Mouse (Mus musculus) hindbrain, embryonic 12.5 days (tissue): ENCODE measurements at regions not wholly inside any gene's neighbourhood (a gene's known extent, or its start where the extent isn't known, plus 50 kb on each side); places are given as distances from the start of the nearest gene placed in this dataset.

Source experiments
- ATAC-seq: fragments of 200-750 bp; cut with Nextera tagmentation; 2 replicates; pipeline ENCODE4 v1.8.0; 2017; ENCODE audit warnings: moderate TSS enrichment; ENCODE audit not compliant: low FRiP score
- H3K27ac ChIP-seq: fragments of 300-500 bp; sonication (generic); 2 replicates; pipeline ENCODE4 v1.5.1; 2016; ENCODE audit warnings: mild to moderate bottlenecking
- H3K27me3 ChIP-seq: fragments of 300-500 bp; sonication (generic); 2 replicates; pipeline ENCODE4 v1.6.1; 2016; ENCODE audit warnings: mild to moderate bottlenecking
- H3K36me3 ChIP-seq: fragments of 300-500 bp; sonication (generic); 2 replicates; pipeline ENCODE4 v1.6.1; 2016; ENCODE audit warnings: mild to moderate bottlenecking
- H3K4me1 ChIP-seq: fragments of 300-500 bp; sonication (generic); 2 replicates; pipeline ENCODE4 v1.6.1; 2016
- H3K4me2 ChIP-seq: fragments of 300-500 bp; sonication (generic); replicated peaks from 2 replicates; pipeline ENCODE4 v1.6.1; 2016; ENCODE audit warnings: mild to moderate bottlenecking
- H3K4me3 ChIP-seq: fragments of 300-500 bp; sonication (generic); 2 replicates; pipeline ENCODE4 v1.5.1; 2016; ENCODE audit warnings: mild to moderate bottlenecking
- H3K9ac ChIP-seq: fragments of 300-500 bp; sonication (generic); 2 replicates; pipeline ENCODE4 v1.6.1; 2016; ENCODE audit warnings: mild to moderate bottlenecking, moderate library complexity
- H3K9me3 ChIP-seq: fragments of 300-500 bp; sonication (generic); replicated peaks from 2 replicates; pipeline ENCODE4 v1.6.1; 2016; ENCODE audit warnings: mild to moderate bottlenecking
- whole genome bisulfite sequencing: fragments of 180-500 bp; shearing (Covaris S2); methylation state at CpG from one replicate; pipeline ENCODE4 v1.1.7; 2016; 5-methylcytosine and 5-hydroxymethylcytosine counted together

DNA sequence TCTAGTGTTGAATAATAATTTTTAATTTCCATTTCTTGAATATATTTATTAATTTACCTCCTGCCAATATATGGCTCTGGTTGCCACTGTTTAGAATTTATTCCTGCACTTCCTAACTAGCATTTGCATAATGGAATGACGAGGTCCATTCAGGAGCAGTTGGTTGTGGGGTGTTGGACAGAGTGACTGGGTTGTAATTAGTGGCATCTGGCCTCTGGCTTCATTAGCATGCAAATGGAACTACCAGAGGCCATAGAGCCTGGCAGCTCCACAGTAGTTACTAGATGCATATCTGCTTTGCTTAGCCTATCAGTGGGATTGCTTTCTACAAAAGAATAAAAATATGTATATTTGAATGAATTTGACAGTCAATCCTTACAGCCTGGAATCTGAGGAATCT, 1099.6 kb upstream of the Cdh8 start:
- no peaks in the 10 kb centered on the region for H3K9me3 ChIP-seq
- WGBS, result 29% methylated on average over 1 of the region's 1 CpGs
- H3K27me3 ChIP-seq, result no peaks in the 10 kb centered on the region
- no peaks in the 10 kb centered on the region for H3K36me3 ChIP-seq
- H3K27ac ChIP-seq, result no peak overlapping the region
- H3K9ac ChIP-seq, result no peak overlapping the region
- peak; percentile 98 for ATAC-seq
- H3K4me3 ChIP-seq, result no peak overlapping the region
- H3K4me2 ChIP-seq, result no peak overlapping the region
- H3K4me1 ChIP-seq, result 0 out of 2 replicates have a peak, but pooled peaks cover 3% of the 10 kb centered on the region

GRCm38 (mm10) chr8:100515152-100515551, 1098.9 kb upstream of the Cdh8 start:
- ATAC-seq, result peak; percentile 55; the same call in 1 of the 2 replicates
- 54% methylated on average over 3 of the region's 3 CpGs for WGBS
- no peaks in the 10 kb centered on the region for H3K36me3 ChIP-seq

GRCm38 (mm10) chr8:100506478-100506877, 1090.2 kb upstream of the Cdh8 start:
- Histone ChIP-seq H3K27me3 (no peaks in the 10 kb centered on the region), H3K4me2 (no peak overlapping the region), H3K9ac (no peak overlapping the region), H3K4me1 (no peaks in the 10 kb centered on the region), H3K4me3 (no peak overlapping the region), H3K27ac (no peak overlapping the region), H3K36me3 (no peaks in the 10 kb centered on the region), H3K9me3 (no peaks in the 10 kb centered on the region)
- ATAC-seq, result no peak
- WGBS, result 88% methylated on average over 2 of the region's 2 CpGs

More at GRCm38 (mm10) chr8:100515152-100515551, 1098.9 kb upstream of the Cdh8 start:
- Histone ChIP-seq H3K9ac (no peak overlapping the region), H3K4me2 (no peak overlapping the region), H3K4me3 (no peak overlapping the region), H3K4me1 (0 out of 2 replicates have a peak, but pooled peaks cover 3% of the 10 kb centered on the region), H3K27ac (no peak overlapping the region), H3K9me3 (no peaks in the 10 kb centered on the region), H3K27me3 (no peaks in the 10 kb centered on the region)

DNA sequence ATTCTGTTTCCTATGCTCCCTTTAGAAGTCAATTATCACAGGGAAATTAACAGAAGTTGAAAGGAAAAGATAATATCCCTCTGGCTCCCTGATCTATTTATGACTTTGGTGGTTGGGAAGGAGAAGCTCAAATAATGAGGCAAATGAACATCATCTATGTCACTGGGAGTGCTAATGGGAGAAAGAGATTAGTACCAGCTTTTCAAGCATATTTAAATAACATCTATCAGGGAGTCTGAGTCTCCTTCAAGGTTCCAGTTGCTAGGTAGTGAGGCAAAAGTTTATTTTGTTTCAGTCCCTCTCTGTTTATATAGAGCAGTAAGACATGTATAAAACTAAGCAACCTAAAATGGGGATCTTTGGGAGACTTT, 1084.1 kb upstream of the Cdh8 start:
- ATAC-seq, result peak; percentile 20
- Histone ChIP-seq H3K4me1 (no peaks in the 10 kb centered on the region), H3K27ac (0 out of 2 replicates have a peak overlapping the region, but pooled peaks have one; percentile 41), H3K9me3 (no peaks in the 10 kb centered on the region), H3K27me3 (no peaks in the 10 kb centered on the region), H3K9ac (no peak overlapping the region), H3K4me2 (no peak overlapping the region), H3K4me3 (no peak overlapping the region), H3K36me3 (no peaks in the 10 kb centered on the region)

DNA sequence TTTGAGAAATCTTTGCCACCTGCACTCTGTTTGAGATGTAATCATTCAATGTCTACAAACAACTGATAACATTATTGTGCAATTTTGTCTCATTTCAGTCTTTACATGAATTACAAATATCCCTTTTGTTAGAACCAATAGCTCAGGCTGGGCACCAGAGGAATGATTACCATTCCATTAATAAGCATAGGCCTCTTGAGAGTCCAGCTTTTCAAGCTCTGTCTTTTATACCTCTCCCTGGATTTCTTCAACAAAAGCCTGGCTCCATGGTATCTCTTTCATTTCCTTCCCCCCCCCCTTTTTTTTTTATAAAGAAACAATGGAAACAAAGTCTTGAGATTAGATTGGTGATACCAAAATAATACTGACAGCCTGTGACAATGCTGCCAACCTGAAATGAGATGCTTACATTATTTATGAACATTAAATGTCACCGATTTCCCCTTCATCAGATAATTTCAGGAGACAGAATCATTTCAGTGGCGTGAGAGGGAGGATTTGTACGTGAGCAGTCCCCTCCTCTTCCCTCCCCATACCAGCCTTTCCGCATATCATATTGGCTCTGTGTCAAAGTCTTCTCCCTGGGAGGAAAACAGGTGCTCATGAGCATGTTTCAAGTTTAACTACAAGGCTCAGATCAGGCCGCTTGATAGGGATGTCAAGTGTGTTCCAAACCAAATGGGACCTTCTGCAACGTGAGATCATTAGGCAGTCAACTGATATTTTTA, 1083.5 kb upstream of the Cdh8 start:
- H3K9ac ChIP-seq, result no peak overlapping the region
- no peaks in the 10 kb centered on the region for H3K27me3 ChIP-seq
- H3K36me3 ChIP-seq, result no peaks in the 10 kb centered on the region
- H3K4me1 ChIP-seq, result no peaks in the 10 kb centered on the region
- no peak overlapping the region for H3K4me3 ChIP-seq
- ATAC-seq, result peak; percentile 86
- peak overlapping the region; percentile 41; the same call in 1 of the 2 replicates for H3K27ac ChIP-seq
- no peaks in the 10 kb centered on the region for H3K9me3 ChIP-seq
- no peak overlapping the region for H3K4me2 ChIP-seq
- WGBS, result 31% methylated on average over 6 of the region's 6 CpGs

DNA sequence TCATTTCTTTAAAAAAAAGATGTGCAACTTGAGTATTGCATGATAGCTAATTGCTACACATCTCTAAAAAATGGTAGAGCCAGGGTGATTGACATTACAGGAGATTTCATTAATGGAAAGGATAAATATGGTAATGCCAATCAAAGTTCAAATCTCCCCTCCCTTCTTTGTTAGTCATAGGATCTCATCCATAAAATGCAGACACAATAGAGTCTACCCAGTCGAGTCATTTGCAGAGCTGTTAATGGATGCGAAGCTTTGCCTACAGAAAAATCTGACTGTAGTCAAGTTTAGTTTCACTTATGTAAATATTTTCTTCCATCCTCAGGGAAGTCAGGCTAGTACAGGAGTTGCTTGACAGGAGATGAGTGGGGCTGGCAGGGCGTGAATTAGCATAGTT, 1078.2 kb upstream of the Cdh8 start:
- 76% methylated on average over 3 of the region's 3 CpGs for WGBS
- Histone ChIP-seq H3K9ac (no peak overlapping the region), H3K27ac (no peak overlapping the region), H3K36me3 (no peaks in the 10 kb centered on the region), H3K4me1 (no peaks in the 10 kb centered on the region), H3K4me2 (no peak overlapping the region), H3K9me3 (no peaks in the 10 kb centered on the region), H3K4me3 (no peak overlapping the region), H3K27me3 (no peaks in the 10 kb centered on the region)
- ATAC-seq, result no peak

GRCm38 (mm10) chr8:100475950-100476349, 1059.7 kb upstream of the Cdh8 start:
- ATAC-seq, result no peak
- Histone ChIP-seq H3K36me3 (no peaks in the 10 kb centered on the region), H3K4me2 (no peak overlapping the region), H3K27ac (no peak overlapping the region), H3K4me3 (no peak overlapping the region), H3K9me3 (no peaks in the 10 kb centered on the region), H3K27me3 (no peaks in the 10 kb centered on the region), H3K9ac (no peak overlapping the region), H3K4me1 (no peaks in the 10 kb centered on the region)
- WGBS, result 84% methylated on average over 4 of the region's 4 CpGs

GRCm38 (mm10) chr8:100451231-100451630, 1035.0 kb upstream of the Cdh8 start:
- Histone ChIP-seq H3K27ac (no peak overlapping the region), H3K36me3 (no peaks in the 10 kb centered on the region), H3K9me3 (no peaks in the 10 kb centered on the region), H3K4me2 (no peak overlapping the region), H3K9ac (no peak overlapping the region), H3K27me3 (no peaks in the 10 kb centered on the region), H3K4me3 (no peak overlapping the region), H3K4me1 (no peaks in the 10 kb centered on the region)
- ATAC-seq, result no peak
- 76% methylated on average over 2 of the region's 2 CpGs for WGBS

DNA sequence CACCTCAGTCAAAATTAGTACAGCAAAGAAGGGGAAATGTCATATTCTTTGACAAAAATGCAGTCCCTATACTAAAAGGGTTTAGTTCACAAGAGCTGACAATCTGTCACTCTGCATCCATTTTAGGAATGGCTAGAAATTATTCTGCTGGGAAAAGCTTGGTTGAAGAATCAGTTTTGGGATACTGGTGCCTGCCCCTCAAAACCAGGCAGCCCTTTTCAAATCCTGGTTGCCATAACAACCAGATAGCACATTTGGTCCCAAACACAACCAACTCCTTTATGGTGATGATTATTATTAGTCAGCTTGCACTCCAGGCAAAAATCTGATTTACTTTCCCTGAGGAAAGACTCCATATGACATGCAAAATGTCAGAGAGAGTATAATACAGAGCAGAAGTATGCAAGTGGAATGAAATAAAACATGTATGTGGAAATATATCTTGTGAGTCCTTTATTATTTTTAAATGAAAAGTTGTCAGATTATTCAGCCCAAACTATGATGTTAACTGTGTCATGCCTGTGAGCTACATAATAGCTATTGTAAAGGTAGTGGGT, 1034.2 kb upstream of the Cdh8 start:
- H3K27me3 ChIP-seq, result no peaks in the 10 kb centered on the region
- no peak overlapping the region for H3K27ac ChIP-seq
- H3K4me2 ChIP-seq, result no peak overlapping the region
- H3K4me1 ChIP-seq, result no peaks in the 10 kb centered on the region
- no peaks in the 10 kb centered on the region for H3K36me3 ChIP-seq
- ATAC-seq, result no peak
- H3K9me3 ChIP-seq, result no peaks in the 10 kb centered on the region
- H3K9ac ChIP-seq, result no peak overlapping the region
- H3K4me3 ChIP-seq, result no peak overlapping the region

- Histone ChIP-seq H3K9ac (no peak overlapping the region), H3K4me1 (no peaks in the 10 kb centered on the region), H3K4me3 (no peak overlapping the region), H3K27ac (no peak overlapping the region), H3K4me2 (no peak overlapping the region), H3K36me3 (no peaks in the 10 kb centered on the region), H3K27me3 (no peaks in the 10 kb centered on the region), H3K9me3 (no peaks in the 10 kb centered on the region)
- no peak for ATAC-seq
- 59% methylated on average over 2 of the region's 2 CpGs for WGBS
Observed at GRCm38 (mm10) chr8:100446677-100447350, 1030.5 kb upstream of the Cdh8 start.
